Mouse (Mus musculus) brown adipose tissue, adult 24 weeks (tissue): ENCODE measurements around the gene Fndc10. TPM values are rescaled to one million over a fixed set of nuclear protein-coding genes. Genes with fewer than 3 reads are reported as not detected.

Source experiments
- H3K27ac ChIP-seq: fragments of 200-500 bp; replicated peaks from 2 replicates; pipeline ENCODE4 v1.5.1; 2012; ENCODE audit warnings: low read depth, mild to moderate bottlenecking, low read length
- H3K4me1 ChIP-seq: fragments of 200-500 bp; 2 replicates; pipeline ENCODE4 v1.6.1; 2012; ENCODE audit warnings: low read length, mixed read lengths; ENCODE audit not compliant: control insufficient read depth, insufficient read depth, insufficient read length
- H3K4me3 ChIP-seq: fragments of 200-500 bp; 2 replicates; pipeline ENCODE4 v1.5.1; 2012; ENCODE audit warnings: low read depth, mild to moderate bottlenecking, low read length, moderate library complexity; ENCODE audit not compliant: insufficient read depth
- polyA plus RNA-seq: library from polyadenylated mRNA; stranded (reverse); fragments of >200 nt; gene quantifications from 2 replicates; pipeline ENCODE4 v1.2.4, GENCODE M21; 2012; ENCODE audit not compliant: missing spikeins, insufficient read depth, insufficient read length

Gene Fndc10
- polyA plus RNA-seq, 1 experiment: 2.4 TPM

DNA sequence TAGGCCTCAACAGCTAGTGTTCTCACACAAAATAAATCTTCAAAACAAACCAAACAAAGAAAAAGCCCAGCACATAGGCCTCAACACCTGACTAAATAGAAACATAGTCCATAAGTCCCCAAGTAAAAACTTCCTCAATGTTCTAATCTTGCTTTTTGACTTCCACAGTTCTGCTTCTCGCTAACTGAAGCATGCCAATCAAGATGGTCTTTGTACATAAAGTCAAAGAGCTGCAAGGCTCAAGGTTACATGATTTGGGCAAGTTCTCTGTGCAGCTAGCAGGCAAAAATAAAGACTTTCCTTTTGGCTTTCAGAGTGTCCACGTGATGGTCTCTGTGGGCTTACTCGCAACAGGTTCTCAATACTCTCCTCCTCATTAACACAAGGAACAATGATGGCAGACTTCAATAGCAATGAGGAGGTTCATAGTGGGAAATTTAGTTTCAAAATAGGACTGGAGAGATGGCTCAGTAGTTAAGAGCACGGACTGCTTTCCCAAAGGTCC lies 9.3 kb downstream of the Fndc10 start:
- Histone ChIP-seq H3K27ac (no peak overlapping the region), H3K4me3 (no peak overlapping the region), H3K4me1 (no peaks in the 10 kb centered on the region)

DNA sequence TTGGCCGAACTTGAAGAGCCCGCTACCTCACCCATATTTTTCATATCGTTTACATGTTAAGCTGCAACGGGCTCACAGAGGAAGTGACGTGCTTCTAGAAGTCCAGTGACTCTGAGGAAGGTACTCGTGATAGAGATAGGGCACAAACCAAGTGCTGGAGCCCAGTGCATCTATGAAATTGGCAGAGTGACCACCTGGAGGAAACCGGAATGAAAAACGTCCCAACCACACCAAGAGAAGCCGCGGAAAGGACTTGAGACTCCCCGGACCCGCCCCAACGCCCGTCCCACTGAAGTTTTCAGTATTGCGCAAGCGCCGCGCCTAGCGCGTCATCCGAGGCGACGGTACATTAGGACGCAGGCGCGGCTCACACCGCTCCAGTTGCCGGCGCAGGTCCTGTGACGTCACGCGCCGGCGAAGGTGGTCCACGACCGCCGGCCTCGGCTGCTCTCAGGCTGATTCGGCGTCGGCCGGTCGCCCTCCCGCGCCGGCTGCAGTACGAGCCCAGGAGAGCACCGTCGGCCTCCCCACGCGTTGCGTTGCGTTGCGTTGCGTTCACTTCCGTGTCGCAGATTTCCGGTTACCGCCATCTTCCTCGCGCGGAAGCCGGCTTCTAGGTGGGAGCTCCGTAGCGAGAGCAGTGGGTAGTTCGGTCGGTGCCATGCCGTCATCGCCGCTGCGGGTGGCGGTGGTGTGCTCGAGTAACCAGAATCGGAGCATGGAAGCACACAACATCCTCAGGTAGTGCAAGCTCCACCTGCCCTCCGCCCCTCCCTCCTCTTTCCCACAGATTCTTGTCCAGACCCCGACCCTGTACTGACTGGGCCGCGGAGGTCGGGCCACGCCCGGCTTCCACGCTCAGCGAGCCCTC lies 10.8 kb downstream of the Fndc10 start, which contains the start of gene Ssu72:
TSS of gene Ssu72 (plus strand) at position 80 of the 871 bp plus-strand sequence.
- Histone ChIP-seq H3K4me1 (peaks cover 8% of the 10 kb centered on the region; the same call in 1 of the 2 replicates), H3K4me3 (peak within 1 kb of the TSS; percentile 73), H3K27ac (peak within 1 kb of the TSS; percentile 95)

DNA sequence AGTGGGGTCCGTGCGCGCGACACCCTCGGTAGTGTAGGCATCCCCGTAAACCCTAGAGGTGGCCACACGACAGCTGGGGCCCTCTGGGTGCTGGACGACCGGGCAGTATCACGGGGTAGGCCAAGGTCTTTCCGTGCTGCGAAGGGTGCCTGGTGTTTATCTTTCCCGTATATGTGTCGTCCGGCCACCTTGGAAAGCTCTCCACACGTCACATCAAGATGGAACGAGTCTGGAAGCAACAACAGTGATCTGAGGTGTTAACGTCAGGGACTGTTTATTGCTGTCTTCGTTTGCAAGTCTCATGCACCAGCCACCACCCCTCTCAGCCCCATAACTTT lies 11.4 kb downstream of the Fndc10 start:
- Histone ChIP-seq H3K4me3 (peak overlapping the region; percentile 73), H3K27ac (peak overlapping the region; percentile 92), H3K4me1 (peaks cover 9% of the 10 kb centered on the region; the same call in 1 of the 2 replicates)

DNA sequence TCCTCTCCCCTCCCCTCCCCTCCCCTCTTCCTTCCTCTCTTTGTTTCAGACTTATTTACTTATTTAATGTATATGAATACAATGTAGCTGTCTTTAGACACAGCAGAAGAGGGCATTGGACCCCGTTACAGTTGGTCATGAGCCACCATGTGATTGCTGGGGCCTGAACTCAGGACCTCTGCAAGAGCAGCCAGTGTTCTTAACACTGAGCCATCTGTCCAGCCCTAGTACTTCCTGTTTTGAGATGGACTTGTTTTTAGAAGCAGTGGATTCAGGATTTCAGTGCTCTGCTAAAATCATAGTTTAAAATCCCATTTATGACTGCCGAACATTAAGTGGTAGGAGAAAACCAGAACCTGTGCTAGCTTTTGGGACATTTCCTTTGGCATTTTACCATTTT lies 14.4 kb downstream of the Fndc10 start:
- Histone ChIP-seq H3K4me3 (no peak overlapping the region), H3K4me1 (peaks cover 9% of the 10 kb centered on the region; the same call in 1 of the 2 replicates), H3K27ac (no peak overlapping the region; the same call in 1 of the 2 replicates)

DNA sequence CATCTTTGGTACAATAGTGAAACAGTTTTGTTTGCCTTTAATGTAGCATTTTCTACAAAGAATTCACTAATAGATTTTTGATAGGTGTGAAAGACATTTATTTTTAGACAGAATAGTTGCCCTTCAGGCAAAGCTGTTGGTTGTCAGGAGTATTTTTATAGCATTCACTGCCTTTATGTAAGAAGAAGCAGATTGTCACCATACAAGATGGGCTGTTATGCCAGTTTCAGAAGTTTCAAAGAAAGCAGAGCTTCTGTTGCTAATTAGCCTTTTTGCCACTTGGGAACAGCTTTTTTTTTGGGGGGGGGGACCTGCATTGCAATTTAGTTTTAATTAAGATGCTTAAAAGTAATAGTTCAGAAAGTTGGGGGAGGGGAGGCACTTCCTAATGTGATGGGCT lies 14.8 kb downstream of the Fndc10 start:
- Histone ChIP-seq H3K4me3 (no peak overlapping the region), H3K27ac (peak overlapping the region; percentile 77; the same call in 1 of the 2 replicates), H3K4me1 (peaks cover 9% of the 10 kb centered on the region; the same call in 1 of the 2 replicates)

DNA sequence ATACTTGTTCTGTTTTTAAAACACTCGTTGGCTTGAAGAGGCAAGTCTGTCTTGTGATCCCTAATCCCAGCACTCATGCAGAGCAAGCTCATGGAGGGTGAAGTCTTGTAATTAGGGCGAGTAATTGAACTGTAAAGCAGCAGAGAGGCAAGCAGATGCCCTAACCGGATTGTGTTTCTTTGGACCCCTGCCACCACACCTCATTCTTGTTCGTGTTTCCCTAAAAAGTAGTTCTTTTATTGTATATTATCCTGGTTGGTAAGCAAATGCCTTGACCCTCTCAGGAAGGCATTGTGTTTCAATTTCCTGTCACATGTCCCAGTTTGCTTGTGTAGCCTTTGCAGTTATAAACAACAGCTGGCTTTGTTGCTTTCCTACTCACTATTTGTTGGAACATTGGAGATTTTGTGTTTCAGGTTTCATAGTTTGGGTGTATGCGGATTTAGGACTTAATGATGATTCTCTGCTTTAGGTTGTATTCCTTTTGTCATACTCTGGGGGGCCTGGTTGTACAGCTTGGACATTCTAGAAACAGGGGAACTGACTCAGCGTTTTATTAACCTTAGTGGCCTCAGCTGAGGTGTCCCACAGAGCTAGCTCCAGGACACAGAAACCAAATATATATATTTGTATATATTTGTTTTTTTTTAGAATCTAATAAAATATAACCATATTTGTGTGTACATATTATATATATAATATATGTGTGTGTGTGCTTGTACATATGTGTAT lies 16.5 kb downstream of the Fndc10 start:
- Histone ChIP-seq H3K27ac (peak overlapping the region; percentile 77), H3K4me3 (no peak overlapping the region), H3K4me1 (peaks cover 9% of the 10 kb centered on the region; the same call in 1 of the 2 replicates)

DNA sequence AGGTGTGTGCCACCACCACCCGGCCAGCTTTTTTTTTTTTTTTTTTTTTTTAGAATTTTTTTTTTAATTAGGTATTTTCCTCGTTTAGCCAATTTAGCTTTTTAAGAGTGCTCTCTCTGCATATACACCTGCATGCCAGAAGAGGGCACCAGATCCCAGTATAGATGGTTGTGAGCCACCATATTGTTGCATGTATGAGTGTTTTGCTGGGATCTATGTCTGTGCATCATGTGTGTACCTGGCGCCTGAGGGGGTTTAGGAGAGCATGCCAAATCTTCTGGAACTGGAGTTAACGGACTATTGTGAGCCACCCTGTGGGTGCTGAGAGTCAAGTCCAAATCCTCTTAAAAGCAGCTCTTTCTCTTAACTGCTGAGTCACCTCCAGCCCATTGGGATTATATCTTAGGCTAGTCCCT lies 27.5 kb downstream of the Fndc10 start:
- Histone ChIP-seq H3K4me1 (peaks cover 2% of the 10 kb centered on the region; the same call in 1 of the 2 replicates), H3K4me3 (no peak overlapping the region), H3K27ac (no peak overlapping the region)

DNA sequence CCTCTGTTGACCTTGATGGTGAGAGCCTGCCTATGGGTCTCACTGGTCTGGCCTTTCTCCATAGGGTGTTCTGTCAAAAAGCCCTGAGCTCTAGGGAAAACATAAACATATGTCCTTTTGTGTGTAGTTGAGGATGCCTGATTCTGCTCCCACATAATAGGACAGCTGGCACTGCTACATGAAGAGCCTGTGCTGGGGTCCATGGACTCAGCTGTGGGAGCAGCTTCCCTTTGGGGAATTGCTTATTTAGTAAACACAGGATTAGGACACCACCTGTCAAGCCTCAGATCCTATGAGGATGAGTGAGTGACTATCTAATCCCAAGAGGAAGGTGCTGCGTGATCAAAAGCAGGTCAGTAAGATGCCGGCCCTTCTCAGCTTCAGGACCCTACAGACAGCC lies 33.9 kb downstream of the Fndc10 start:
- Histone ChIP-seq H3K27ac (no peak overlapping the region), H3K4me1 (no peaks in the 10 kb centered on the region), H3K4me3 (no peak overlapping the region)

DNA sequence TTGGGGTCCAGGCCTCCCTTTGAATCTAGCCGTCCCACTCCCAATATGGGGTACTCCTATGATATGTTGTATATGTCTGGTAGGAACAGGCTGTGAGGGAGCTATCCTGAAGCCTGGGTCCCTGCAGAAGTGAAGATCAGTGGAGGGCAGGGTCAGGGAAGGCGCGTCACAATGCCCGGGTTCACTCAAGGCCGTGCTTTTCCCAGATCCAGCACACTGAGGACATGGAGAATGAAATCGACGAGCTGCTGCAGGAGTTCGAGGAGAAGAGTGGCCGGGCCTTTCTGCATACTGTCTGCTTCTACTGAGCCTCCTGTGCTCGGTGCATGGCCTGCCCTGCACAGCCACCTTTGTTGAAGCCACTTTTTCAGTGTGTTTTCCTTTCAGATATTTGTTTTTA lies 39.1 kb downstream of the Fndc10 start:
- Histone ChIP-seq H3K4me1 (no peaks in the 10 kb centered on the region), H3K27ac (no peak overlapping the region), H3K4me3 (no peak overlapping the region)

DNA sequence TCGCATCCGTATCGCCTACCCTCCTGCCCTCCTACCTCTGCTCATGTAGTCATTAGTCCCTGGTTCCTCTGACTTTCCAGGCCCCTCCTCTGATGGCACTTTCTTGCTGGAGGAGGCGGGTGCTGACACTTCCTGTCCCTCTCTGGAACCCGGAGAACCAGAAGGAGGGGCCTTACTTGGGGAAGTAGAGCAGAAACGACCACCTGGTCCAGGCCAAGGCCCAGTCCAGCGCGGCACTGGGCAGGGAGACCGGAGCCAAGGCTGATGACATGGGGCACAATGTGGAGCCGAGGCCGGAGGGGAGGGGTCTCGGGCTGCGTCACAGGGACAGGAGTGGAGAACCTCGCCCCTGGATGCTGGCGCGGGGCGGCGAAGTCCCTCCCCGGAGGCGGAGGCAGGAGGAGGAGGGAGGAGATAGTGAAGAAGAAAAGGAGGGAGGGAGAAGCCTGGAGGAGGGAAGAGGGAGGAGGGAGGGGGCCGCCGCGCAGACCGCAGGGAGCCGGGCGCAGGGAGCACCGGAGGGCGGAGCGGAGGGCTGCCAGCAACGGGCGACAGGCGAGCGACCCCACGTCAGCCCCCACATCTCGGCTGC lies 40.3 kb downstream of the Fndc10 start, which contains the start of gene Tmem240:
TSS of gene Tmem240 (plus strand) at position 451 of the 592 bp plus-strand sequence.
- H3K27ac ChIP-seq: peak within 1 kb of the TSS; percentile 79
- H3K4me3 ChIP-seq: peak within 1 kb of the TSS; percentile 73
- H3K4me1 ChIP-seq: no peaks in the 10 kb centered on the region

DNA sequence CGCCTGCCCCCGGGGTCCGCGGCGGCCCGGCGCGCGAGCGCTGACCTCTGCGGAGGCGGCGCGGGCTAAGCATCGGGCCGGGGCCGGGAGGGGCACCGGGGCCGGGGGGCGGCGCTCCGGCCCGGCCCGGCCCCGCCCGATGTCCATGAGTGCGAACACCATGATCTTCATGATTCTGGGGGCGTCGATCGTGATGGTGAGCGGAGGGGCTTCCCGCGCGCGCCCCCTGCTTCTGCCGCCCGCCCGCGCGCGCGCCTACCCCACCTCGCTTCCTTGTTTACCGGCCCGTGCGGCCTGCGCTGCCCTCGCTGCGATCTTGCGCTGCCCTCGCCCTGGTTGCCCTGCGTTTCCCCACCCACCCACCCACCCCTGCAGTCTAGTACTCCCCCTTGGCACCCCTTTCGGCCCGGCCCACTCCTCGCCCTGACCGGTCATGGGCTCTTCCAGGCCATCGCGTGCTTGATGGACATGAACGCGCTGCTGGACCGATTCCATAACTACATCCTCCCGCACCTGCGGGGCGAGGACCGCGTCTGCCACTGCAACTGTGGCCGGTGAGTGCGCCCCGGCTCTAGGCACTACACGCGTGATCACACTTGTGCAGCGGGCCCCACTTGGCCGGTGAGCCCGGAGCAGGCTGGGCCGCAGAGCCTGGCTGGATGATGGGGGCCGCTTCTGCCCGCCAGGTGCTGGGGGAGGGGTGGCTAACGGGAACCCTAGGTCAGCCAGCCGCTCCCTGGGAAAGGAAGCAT lies 41.0 kb downstream of the Fndc10 start:
- Histone ChIP-seq H3K27ac (0 out of 2 replicates have a peak overlapping the region, but pooled peaks have one; percentile 56), H3K4me3 (peak overlapping the region; percentile 73), H3K4me1 (no peaks in the 10 kb centered on the region)

DNA sequence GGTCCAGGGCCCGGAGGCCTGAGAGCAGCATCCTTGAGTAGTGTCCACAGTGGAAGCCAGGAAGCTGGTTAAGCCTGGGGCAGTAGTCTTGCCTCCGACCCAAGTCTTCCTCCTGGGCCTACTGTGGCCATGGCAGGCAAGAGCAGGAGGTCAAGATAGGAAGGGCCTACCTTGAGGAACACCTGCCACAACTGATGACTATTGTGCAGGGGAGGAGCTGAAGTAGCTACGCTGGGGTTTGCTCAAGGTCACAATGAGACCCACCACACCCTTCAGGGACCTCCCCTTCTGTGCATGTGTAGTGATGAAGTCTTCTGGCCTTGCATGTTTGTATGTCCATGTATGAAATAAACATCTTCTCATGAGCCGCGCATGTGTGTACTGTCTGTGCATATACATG lies 41.6 kb downstream of the Fndc10 start:
- H3K4me3 ChIP-seq: peak overlapping the region; percentile 73
- no peak overlapping the region for H3K27ac ChIP-seq
- H3K4me1 ChIP-seq: no peaks in the 10 kb centered on the region

DNA sequence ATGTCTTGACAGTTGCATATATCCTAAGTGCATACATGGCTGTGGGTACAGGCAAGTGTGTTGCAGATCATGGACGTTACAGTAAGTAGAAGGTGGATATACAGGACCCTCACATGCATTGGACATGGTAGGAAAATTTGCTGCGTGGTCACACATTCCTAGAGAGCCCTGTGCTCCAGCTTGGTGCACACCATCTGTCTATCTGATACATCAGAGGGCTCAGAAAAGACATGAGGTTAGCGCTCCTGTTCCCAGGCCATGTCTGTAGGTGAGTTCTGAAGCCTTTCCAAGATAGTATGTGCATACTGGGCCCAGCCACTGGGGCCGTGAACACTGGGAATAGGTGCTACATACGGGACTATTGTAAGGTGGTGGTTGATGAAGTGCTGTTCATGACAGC lies 42.3 kb downstream of the Fndc10 start:
- no peak overlapping the region for H3K4me3 ChIP-seq
- H3K27ac ChIP-seq: no peak overlapping the region
- H3K4me1 ChIP-seq: no peaks in the 10 kb centered on the region

DNA sequence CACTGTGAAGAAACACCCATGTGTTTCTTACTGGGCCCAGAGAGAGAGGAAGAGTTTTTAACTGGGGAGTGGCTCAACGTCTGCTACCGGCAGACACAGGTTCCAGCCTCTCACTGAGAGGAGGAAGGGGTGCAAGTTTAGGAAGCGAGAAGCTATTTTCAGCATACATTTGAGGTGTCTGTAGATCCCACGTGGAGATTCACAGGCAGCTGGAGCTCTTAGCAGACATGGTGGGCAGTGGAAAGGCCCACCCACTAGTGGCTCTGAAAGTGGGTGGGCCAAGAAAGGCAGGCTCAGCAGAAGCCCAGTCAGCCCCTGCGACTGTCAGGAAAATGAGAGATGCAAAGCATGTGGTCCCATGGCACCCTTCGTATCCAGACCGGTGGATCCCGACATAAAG lies 44.1 kb downstream of the Fndc10 start:
- H3K4me1 ChIP-seq: no peaks in the 10 kb centered on the region
- H3K27ac ChIP-seq: no peak overlapping the region
- H3K4me3 ChIP-seq: no peak overlapping the region
